Mouse (Mus musculus): ENCODE data around the gene Capzb. TPM values are rescaled to one million over a fixed set of nuclear protein-coding genes. Genes with fewer than 3 reads are reported as not detected.
A peak's percentile ranks its signal among the peaks of the same experiment; 100 is the strongest.

Capzb gene
- total and polyA plus RNA-seq, 2 experiments from 2014 or later: 108 to 309 TPM

DNA sequence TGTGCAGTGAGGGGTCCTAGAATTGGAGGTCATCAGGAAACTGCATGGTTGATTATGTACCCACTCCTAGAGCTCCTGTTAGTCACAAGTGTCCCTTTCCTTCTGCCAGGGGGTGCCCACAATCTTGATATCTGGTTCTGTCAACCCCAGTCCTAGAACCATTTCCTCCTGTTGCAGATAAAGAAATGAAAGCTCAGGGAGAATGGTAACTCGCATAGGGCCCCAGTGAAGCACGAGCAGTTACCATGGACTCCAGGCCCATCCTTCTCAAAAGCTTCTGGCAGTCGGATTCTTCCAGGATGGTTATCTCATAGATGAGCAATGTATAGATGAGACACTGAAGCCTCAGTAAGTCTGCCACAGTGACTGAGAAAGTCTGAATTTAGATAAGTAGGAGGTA, 8.2 kb downstream of the Capzb start:
- Histone ChIP-seq H3K4me3 (ENCODE audit: low read depth, low read length) (no peak overlapping the region), H3K27ac (ENCODE audit: low read depth, low read length) (no peak overlapping the region), H3K9ac (replicated peaks; ENCODE audit: low read length, poor library complexity, severe bottlenecking) (no peak overlapping the region), H3K4me1 (ENCODE audit: insufficient read depth, low read length) (no peaks in the 10 kb centered on the region), H3K36me3 (ENCODE audit: insufficient read depth, low read length) (0 out of 2 replicates have a peak, but pooled peaks cover 6% of the 10 kb centered on the region), H3K4me2 (ENCODE audit: low read depth, low read length, poor library complexity, severe bottlenecking) (no peak overlapping the region), H3K9me3 (ENCODE audit: low read length) (no peaks in the 10 kb centered on the region), H3K27me3 (ENCODE audit: insufficient read depth, low read length) (no peaks in the 10 kb centered on the region)
- ATAC-seq (ENCODE audit: low FRiP score): no peak
- TF ChIP-seq CTCF (IDR thresholded peaks at IDR 0.05): no peak
- 86% methylated on average over 3 of the region's 3 CpGs for WGBS
- no peak for DNase-seq (ENCODE audit: low spot score)

DNA sequence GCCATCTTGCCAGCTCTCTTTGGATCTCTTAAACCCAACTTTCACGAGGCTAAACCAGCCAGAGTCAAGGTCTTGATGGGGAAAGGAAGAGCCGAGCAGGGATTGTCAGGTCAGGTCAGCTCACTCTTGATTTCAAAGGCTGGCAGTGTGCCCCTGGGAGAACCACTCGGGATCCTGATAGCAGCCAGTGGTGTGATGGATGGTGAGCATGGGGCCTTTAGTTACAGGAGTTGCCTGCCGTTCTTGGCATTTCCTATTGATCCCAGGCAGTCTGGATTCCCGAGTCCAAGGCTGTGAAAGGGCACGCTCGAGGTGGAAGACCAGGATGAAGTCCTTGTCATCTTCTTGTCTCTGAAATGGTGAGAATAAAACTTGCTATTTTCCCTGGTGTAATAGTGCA, 9.9 kb downstream of the Capzb start:
- Histone ChIP-seq H3K4me1 (ENCODE audit: insufficient read depth, low read length) (no peaks in the 10 kb centered on the region), H3K27ac (ENCODE audit: low read depth, low read length) (no peak overlapping the region), H3K27me3 (ENCODE audit: insufficient read depth, low read length) (no peaks in the 10 kb centered on the region), H3K4me2 (ENCODE audit: low read depth, low read length, poor library complexity, severe bottlenecking) (no peak overlapping the region), H3K9me3 (ENCODE audit: low read length) (no peaks in the 10 kb centered on the region), H3K36me3 (ENCODE audit: insufficient read depth, low read length) (0 out of 2 replicates have a peak, but pooled peaks cover 6% of the 10 kb centered on the region), H3K9ac (replicated peaks; ENCODE audit: low read length, poor library complexity, severe bottlenecking) (no peak overlapping the region), H3K4me3 (ENCODE audit: low read depth, low read length) (no peak overlapping the region)
- ATAC-seq (ENCODE audit: low FRiP score): no peak
- DNase-seq (ENCODE audit: low spot score): no peak
- WGBS: 70% methylated on average over 7 of the region's 7 CpGs
- TF ChIP-seq CTCF (IDR thresholded peaks at IDR 0.05): no peak

DNA sequence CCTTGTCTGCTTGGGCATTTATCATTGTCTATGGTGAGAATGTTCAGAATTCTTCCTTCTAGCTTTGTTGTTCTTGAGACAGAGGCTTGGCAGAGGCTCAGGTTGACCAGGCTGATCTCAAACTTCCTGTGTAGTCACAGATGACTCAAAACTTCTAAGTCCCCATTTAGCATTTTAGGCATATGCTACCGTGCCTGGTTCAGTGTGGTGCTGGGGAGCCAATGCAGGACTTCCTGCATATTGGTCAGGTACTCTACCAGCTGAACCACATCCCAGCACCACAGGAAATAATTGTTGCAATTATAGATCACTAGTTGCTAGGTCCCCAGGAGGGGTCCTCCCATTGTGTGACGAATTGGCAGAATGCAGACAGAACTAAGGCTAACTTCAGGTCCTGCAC, 10.7 kb downstream of the Capzb start:
- Histone ChIP-seq H3K36me3 (ENCODE audit: insufficient read depth, low read length) (0 out of 2 replicates have a peak, but pooled peaks cover 6% of the 10 kb centered on the region), H3K27ac (ENCODE audit: low read depth, low read length) (no peak overlapping the region), H3K4me1 (ENCODE audit: insufficient read depth, low read length) (no peaks in the 10 kb centered on the region), H3K9me3 (ENCODE audit: low read length) (no peaks in the 10 kb centered on the region), H3K9ac (replicated peaks; ENCODE audit: low read length, poor library complexity, severe bottlenecking) (no peak overlapping the region), H3K27me3 (ENCODE audit: insufficient read depth, low read length) (no peaks in the 10 kb centered on the region), H3K4me3 (ENCODE audit: low read depth, low read length) (no peak overlapping the region), H3K4me2 (ENCODE audit: low read depth, low read length, poor library complexity, severe bottlenecking) (no peak overlapping the region)
- no peak for ATAC-seq (ENCODE audit: low FRiP score)
- WGBS: 78% methylated on average over 2 of the region's 2 CpGs
- DNase-seq (ENCODE audit: low spot score): no peak
- no peak for TF ChIP-seq CTCF (IDR thresholded peaks at IDR 0.05)

DNA sequence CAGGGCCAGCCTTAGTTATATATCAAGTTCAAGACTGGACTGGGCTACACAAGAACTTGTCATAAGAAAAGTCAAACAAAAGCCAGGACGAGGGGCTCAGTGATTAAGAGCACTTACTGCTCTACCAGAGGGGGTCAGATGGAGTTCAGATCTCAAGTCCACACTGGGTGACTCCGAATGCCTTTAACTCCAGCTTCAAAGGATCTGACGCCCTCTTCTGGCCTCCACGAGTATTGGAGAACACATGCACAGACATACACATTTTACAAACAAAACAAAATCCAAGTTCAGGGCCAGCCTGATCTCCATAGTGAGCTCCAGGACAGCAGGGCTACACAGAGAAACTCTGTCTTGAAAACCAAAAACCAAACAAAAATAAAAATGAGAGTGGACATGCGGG, 13.1 kb downstream of the Capzb start:
- Histone ChIP-seq H3K4me1 (ENCODE audit: insufficient read depth, low read length) (no peaks in the 10 kb centered on the region), H3K27ac (ENCODE audit: low read depth, low read length) (no peak overlapping the region), H3K9me3 (ENCODE audit: low read length) (no peaks in the 10 kb centered on the region), H3K4me2 (ENCODE audit: low read depth, low read length, poor library complexity, severe bottlenecking) (no peak overlapping the region), H3K9ac (replicated peaks; ENCODE audit: low read length, poor library complexity, severe bottlenecking) (no peak overlapping the region), H3K36me3 (ENCODE audit: insufficient read depth, low read length) (0 out of 2 replicates have a peak, but pooled peaks cover under 1% of the 10 kb centered on the region), H3K27me3 (ENCODE audit: insufficient read depth, low read length) (no peaks in the 10 kb centered on the region), H3K4me3 (ENCODE audit: low read depth, low read length) (no peak overlapping the region)
- 56% methylated on average over 5 of the region's 5 CpGs for WGBS
- no peak for ATAC-seq (ENCODE audit: low FRiP score)
- DNase-seq (ENCODE audit: low spot score): no peak
- peak; percentile 57 for TF ChIP-seq CTCF (IDR thresholded peaks at IDR 0.05)

DNA sequence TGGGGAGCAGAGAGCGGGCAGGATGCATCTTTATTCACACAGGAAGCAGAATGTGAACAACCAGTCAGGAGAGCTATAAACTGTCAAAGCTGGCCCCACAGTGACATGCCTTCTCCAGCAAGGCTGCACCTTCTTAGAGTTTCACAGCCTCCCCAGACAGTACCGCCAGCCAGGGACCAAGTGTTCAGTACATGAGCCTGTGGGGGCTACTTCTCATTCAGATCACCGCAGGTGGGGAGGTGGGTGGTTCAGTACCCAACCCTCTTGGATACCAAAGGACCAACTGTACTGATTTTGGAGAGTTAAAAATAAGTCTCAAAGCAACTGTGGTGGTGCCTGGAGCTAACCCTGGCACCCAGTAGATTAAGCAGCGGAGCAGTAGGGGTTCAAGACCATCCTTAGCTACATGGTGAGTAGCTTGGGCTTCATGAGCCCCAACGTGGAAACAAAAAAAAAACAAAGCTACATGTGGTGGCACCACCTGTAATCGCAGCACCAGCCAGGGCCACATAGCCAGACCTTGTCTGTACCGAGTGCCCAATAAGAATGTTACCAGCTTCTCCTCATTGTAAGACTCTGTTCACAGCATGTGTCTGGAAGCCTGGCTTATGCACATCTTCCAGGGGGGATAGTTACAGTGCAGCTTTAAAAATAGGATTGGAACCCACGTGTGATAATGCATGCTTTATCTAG, 13.8 kb downstream of the Capzb start:
- H3K4me2 ChIP-seq (ENCODE audit: low read depth, low read length, poor library complexity, severe bottlenecking): no peak overlapping the region
- H3K4me3 ChIP-seq (ENCODE audit: low read depth, low read length): no peak overlapping the region
- no peaks in the 10 kb centered on the region for H3K27me3 ChIP-seq (ENCODE audit: insufficient read depth, low read length)
- H3K27ac ChIP-seq (ENCODE audit: low read depth, low read length): no peak overlapping the region
- H3K9ac ChIP-seq (replicated peaks; ENCODE audit: low read length, poor library complexity, severe bottlenecking): no peak overlapping the region
- no peaks in the 10 kb centered on the region for H3K9me3 ChIP-seq (ENCODE audit: low read length)
- H3K36me3 ChIP-seq (ENCODE audit: insufficient read depth, low read length): no peaks in the 10 kb centered on the region
- DNase-seq (ENCODE audit: low spot score): no peak
- WGBS: 88% methylated on average over 8 of the region's 8 CpGs
- no peak for TF ChIP-seq CTCF (IDR thresholded peaks at IDR 0.05)
- ATAC-seq (ENCODE audit: low FRiP score): no peak
- H3K4me1 ChIP-seq (ENCODE audit: insufficient read depth, low read length): no peaks in the 10 kb centered on the region

DNA sequence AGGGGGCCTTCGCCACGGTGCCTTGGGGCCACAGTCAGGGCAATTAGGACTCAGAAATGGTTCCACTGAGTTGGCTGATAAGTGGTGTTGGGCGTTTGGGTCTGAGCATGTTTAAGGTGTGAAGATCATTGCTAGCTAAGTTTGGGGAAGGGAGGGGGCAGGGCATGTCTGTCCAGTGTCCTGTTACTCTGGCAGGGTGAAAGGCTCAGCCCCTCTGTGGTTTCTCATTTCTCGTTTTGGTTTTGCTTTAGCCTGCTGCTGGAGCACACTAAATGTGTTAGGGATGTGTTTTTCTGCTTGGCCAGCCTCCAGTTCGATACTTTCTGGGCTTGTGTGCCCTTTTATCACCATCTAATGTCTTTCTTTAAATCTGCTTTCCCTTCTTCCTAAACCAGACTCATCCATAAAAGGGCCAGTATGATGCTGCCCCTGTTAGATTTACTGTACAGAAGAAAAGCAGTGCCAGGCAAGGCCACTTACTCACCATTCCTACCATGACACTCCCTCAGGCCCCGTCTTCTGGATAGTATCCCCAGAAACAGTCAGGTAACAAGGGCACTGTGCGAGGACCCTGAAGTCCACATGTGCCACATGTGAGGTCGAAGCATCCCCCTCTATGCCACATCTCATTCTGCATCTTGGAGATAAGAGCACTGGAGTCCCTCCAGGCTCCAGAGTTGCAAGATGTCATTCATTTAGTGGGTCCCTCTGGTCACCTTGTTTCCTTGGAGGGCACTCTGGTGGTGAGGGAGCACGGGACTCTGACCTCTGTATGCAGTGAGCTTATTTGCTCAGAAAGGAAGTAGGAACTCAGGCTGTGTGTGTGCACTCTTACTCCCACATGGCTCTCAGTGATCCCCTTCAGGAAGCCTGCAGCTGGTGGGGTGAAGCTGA, 15.8 kb downstream of the Capzb start:
- 78% methylated on average over 9 of the region's 9 CpGs for whole genome bisulfite sequencing

More for the DNA sequence above, 15.8 kb downstream of the Capzb start:
- no peak for DNase-seq (ENCODE audit: low spot score)
- H3K4me1 ChIP-seq (ENCODE audit: insufficient read depth, low read length): no peaks in the 10 kb centered on the region
- no peak overlapping the region for H3K4me3 ChIP-seq (ENCODE audit: low read depth, low read length)
- H3K4me2 ChIP-seq (ENCODE audit: low read depth, low read length, poor library complexity, severe bottlenecking): no peak overlapping the region
- H3K9me3 ChIP-seq (ENCODE audit: low read length): no peaks in the 10 kb centered on the region
- H3K36me3 ChIP-seq (ENCODE audit: insufficient read depth, low read length): no peaks in the 10 kb centered on the region
- no peak for TF ChIP-seq CTCF (IDR thresholded peaks at IDR 0.05)
- H3K27me3 ChIP-seq (ENCODE audit: insufficient read depth, low read length): no peaks in the 10 kb centered on the region
- H3K27ac ChIP-seq (ENCODE audit: low read depth, low read length): peak overlapping the region; percentile 26; the same call in 1 of the 2 replicates
- 0 out of 2 replicates have a peak overlapping the region, but pooled peaks have one; percentile 19 for H3K9ac ChIP-seq (replicated peaks; ENCODE audit: low read length, poor library complexity, severe bottlenecking)
- ATAC-seq (ENCODE audit: low FRiP score): no peak

All from midbrain, postnatal 0 days (tissue).